Mouse (Mus musculus): ENCODE results near the gene Gabra4. TPM values are rescaled to one million over a fixed set of nuclear protein-coding genes. Genes with fewer than 3 reads are reported as not detected.
"Not testable (repeated sequence)": the region's sequence is repeated elsewhere in the genome, so short reads cannot be mapped to it uniquely, and the experiment has no call there.

Gabra4 gene
- total RNA-seq, 2 experiments from 2014 or later: 22.1 to 23.9 TPM

GRCm38 (mm10) chr5:71545554-71545953, 112.6 kb downstream of the Gabra4 start:
- DNase-seq: no peak
- intact Hi-C loops (cut with DNase I): no loop called here

- intact Hi-C loops (cut with DNase I): not testable (repeated sequence)
Observed at GRCm38 (mm10) chr5:71525486-71525885, 132.6 kb downstream of the Gabra4 start.

More at GRCm38 (mm10) chr5:71525486-71525885, 132.6 kb downstream of the Gabra4 start:
- DNase-seq: not testable (repeated sequence)

Other genes with a start within 250 kb of the Gabra4 start
- not detected for gene Cox7b2, start 110.1 kb downstream of the Gabra4 start, total RNA-seq (2021)
- gene Gabrb1, start 195 bp downstream of the Gabra4 start, total RNA-seq (2021): 10 to 100 TPM; 47.5 to 52.3 TPM

All from left cerebral cortex, postnatal 4 days (tissue).